Mouse (Mus musculus): ENCODE measurements at regions not wholly inside any gene's neighbourhood (a gene's known extent, or its start where the extent isn't known, plus 50 kb on each side); places are given as distances from the start of the nearest gene placed in this dataset.

DNA sequence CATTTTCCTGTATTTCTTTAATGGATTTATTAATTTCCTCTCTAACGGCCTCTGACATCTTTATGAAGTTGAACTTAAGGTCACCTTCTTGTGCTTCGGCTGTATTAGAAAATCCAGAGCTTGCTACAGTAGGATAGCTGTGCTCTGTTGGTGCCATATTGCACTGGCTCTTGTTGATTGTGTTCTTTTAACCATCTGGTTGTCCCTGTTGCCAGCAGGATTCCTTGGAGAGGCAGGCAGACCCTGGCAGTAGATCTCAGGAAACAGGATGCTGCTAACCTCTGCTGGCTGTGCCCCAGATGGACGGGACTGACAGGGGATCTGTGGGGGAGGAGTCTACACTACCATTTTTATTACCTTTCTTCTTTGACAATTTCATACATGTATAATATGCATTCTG, 185.9 kb upstream of the Thumpd2 start:
- TF ChIP-seq CTCF (IDR thresholded peaks at IDR 0.05; ENCODE audit: low read depth): no peak
- TF ChIP-seq EP300 (IDR thresholded peaks at IDR 0.05; ENCODE audit: low read depth): no peak

Data from liver, embryonic 14.5 days (tissue).